Mouse (Mus musculus) thymus, adult 2 months (tissue): Measurements from ENCODE around the gene Ltc4s. TPM values are rescaled to one million over a fixed set of nuclear protein-coding genes. Genes with fewer than 3 reads are reported as not detected.

Source experiments
- DNase-seq: peaks from one replicate; pipeline ENCODE4 v3.0.0; 2021
- H3K27ac ChIP-seq: fragments of 200-500 bp; 2 replicates; pipeline ENCODE4 v1.5.1; 2012; ENCODE audit warnings: low read length, control low read depth; ENCODE audit not compliant: control insufficient read depth, insufficient read depth
- H3K27me3 ChIP-seq: fragments of 200-500 bp; 2 replicates; pipeline ENCODE4 v1.6.1; 2012; ENCODE audit warnings: mild to moderate bottlenecking, low read length, moderate library complexity, mixed read lengths; ENCODE audit not compliant: control insufficient read depth, insufficient read depth
- H3K36me3 ChIP-seq: fragments of 200-500 bp; 2 replicates; pipeline ENCODE4 v1.6.1; 2012; ENCODE audit warnings: mild to moderate bottlenecking, low read length, moderate library complexity; ENCODE audit not compliant: control insufficient read depth, insufficient read depth
- H3K4me1 ChIP-seq: fragments of 200-500 bp; replicated peaks from 2 replicates; pipeline ENCODE4 v1.6.1; 2012; ENCODE audit warnings: low read length; ENCODE audit not compliant: control insufficient read depth, insufficient read depth
- H3K4me3 ChIP-seq: fragments of 200-500 bp; 2 replicates; pipeline ENCODE4 v1.5.1; 2012; ENCODE audit warnings: mild to moderate bottlenecking, low read length, control low read depth, moderate library complexity; ENCODE audit not compliant: control insufficient read depth, insufficient read depth
- CTCF ChIP-seq: fragments of 200-500 bp; IDR thresholded peaks from 2 replicates; pipeline ENCODE4 v1.5.1; 2012; ENCODE audit warnings: mild to moderate bottlenecking, control low read depth, low read length, moderate library complexity, borderline replicate concordance; ENCODE audit not compliant: control insufficient read depth, poor library complexity, insufficient read depth; ENCODE audit errors: extremely low read depth
- POLR2A ChIP-seq: fragments of 200-500 bp; IDR thresholded peaks from 2 replicates; pipeline ENCODE4 v1.6.1; 2012; ENCODE audit warnings: mild to moderate bottlenecking, low read length, control low read depth, moderate library complexity; ENCODE audit not compliant: control insufficient read depth, poor library complexity, insufficient read depth; ENCODE audit errors: extremely low read depth
- WGBS: fragments of 180-500 bp; shearing (Covaris S2); methylation state at CpG from one replicate; pipeline ENCODE4 v1.1.7; 2018; 5-methylcytosine and 5-hydroxymethylcytosine counted together
- polyA plus RNA-seq: library from polyadenylated mRNA; depleted of rRNA; stranded (reverse); fragments of >200 nt; gene quantifications from 2 replicates; pipeline ENCODE4 v1.2.3, GENCODE M21; 2012; rRNA removed

Ltc4s gene
- polyA plus RNA-seq, 1 experiment = 46.9 TPM

DNA sequence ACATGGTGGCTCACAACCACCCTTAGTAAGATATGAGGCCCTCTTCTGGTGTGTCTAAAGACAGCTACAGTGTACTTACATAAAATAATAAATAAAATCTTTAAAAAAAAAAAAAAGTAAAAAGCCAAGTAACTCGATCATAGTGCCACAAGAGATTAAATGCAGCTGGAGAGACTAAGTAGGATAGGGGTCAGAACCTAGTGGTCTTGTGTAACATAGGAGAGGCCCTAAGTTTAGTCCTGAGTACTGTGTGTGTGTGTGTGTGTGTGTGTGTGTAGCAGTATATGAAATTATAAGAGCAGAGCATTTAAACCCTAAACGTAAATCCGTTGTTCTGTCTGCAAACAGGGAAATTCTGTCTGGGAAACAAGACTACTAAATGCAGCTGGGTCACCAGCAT lies 46.1 kb downstream of the Ltc4s start:
- no peak for TF ChIP-seq POLR2A
- no peak for TF ChIP-seq CTCF
- no peaks in the 10 kb centered on the region for H3K36me3 ChIP-seq

DNA sequence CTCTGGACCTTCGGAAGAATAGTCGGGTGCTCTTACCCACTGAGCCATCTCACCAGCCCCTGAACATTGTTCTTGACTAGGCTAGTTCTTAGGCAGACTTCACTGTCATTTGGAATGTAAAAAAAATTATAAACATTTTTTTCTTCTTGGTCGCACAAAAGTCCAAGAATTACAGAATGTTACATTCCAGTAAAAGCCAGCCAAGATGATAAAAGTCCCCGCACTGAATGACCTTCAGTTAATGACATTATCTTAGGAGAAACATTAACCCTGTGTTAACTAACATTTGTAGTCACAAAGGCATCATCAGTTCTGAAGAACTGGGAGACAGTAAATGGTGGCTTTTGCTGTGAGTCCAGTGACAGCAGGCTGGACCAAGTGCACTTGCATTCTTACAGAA lies 48.1 kb downstream of the Ltc4s start:
- WGBS = 94% methylated on average over 4 of the region's 4 CpGs
- TF ChIP-seq POLR2A = no peak
- no peak for TF ChIP-seq CTCF
- Histone ChIP-seq H3K4me3 (no peak overlapping the region), H3K4me1 (no peaks in the 10 kb centered on the region), H3K36me3 (no peaks in the 10 kb centered on the region), H3K27ac (no peak overlapping the region), H3K27me3 (no peaks in the 10 kb centered on the region)
- DNase-seq = no peak

More for the DNA sequence above, 46.1 kb downstream of the Ltc4s start:
- WGBS = 96% methylated on average over 3 of the region's 3 CpGs
- Histone ChIP-seq H3K4me3 (no peak overlapping the region), H3K27ac (no peak overlapping the region), H3K4me1 (no peaks in the 10 kb centered on the region), H3K27me3 (no peaks in the 10 kb centered on the region)
- DNase-seq = no peak

DNA sequence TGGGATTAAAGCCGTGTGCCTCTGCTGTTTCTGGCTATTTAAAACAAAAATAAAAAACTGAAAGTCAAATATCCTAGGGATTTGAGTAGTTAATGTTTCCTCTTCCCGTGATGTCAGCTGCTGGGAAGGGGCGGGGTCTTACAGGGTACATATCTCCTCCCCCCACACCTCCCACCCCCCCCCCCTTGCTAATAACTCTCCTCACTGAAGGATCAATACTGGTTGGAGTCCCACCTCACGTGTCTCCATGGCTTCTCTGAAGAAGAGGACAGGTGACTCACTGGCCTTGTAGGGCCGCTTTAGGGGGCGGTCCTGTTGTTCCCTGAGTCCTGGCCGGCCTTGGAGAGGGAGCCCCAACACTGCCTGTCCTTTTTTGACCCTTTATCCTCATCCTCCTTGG lies 49.7 kb downstream of the Ltc4s start:
- TF ChIP-seq POLR2A (no peak), CTCF (no peak)
- Histone ChIP-seq H3K27me3 (no peaks in the 10 kb centered on the region), H3K27ac (no peak overlapping the region), H3K4me1 (no peaks in the 10 kb centered on the region), H3K4me3 (no peak overlapping the region), H3K36me3 (no peaks in the 10 kb centered on the region)
- 97% methylated on average over 7 of the region's 7 CpGs for WGBS
- DNase-seq = no peak

Other genes with a start within 250 kb of the Ltc4s start
- 30.3 and 41.1 TPM in 2 replicates for gene Rnf130, start 213.3 kb downstream of the Ltc4s start, polyA plus RNA-seq
- gene Tbc1d9b, start 107.2 kb downstream of the Ltc4s start, polyA plus RNA-seq = 58.7 and 70.3 TPM in 2 replicates
- gene Mrnip, start 64.2 kb downstream of the Ltc4s start, polyA plus RNA-seq = 8.7 and 8.9 TPM in 2 replicates
- 159 and 173 TPM in 2 replicates for gene Sqstm1, start 27.8 kb downstream of the Ltc4s start, polyA plus RNA-seq
- 29.5 and 29.7 TPM in 2 replicates for gene Mgat4b, start 27.7 kb downstream of the Ltc4s start, polyA plus RNA-seq
- gene Maml1, start 53.7 kb upstream of the Ltc4s start, polyA plus RNA-seq = 35.3 and 41.4 TPM in 2 replicates
- gene Canx, start 87.1 kb upstream of the Ltc4s start, polyA plus RNA-seq = 43.1 and 44.3 TPM in 2 replicates
- gene Cby3, start 115.8 kb upstream of the Ltc4s start, polyA plus RNA-seq = 0.16 TPM in 1 of 2 replicates, not detected in the other
- gene Hnrnph1, start 138.4 kb upstream of the Ltc4s start, polyA plus RNA-seq = 147 and 164 TPM in 2 replicates
- gene Rufy1, start 192.5 kb upstream of the Ltc4s start, polyA plus RNA-seq = 9.5 and 10.7 TPM in 2 replicates